Mouse (Mus musculus): Measurements from ENCODE around the gene Sft2d2. TPM values are rescaled to one million over a fixed set of nuclear protein-coding genes. Genes with fewer than 3 reads are reported as not detected.

The Sft2d2 gene
- 19.3 and 20.1 TPM in 2 replicates for polyA plus RNA-seq (2014; fragmentation: Nextera tagmentation; extraction: Ambion mirVana)

DNA sequence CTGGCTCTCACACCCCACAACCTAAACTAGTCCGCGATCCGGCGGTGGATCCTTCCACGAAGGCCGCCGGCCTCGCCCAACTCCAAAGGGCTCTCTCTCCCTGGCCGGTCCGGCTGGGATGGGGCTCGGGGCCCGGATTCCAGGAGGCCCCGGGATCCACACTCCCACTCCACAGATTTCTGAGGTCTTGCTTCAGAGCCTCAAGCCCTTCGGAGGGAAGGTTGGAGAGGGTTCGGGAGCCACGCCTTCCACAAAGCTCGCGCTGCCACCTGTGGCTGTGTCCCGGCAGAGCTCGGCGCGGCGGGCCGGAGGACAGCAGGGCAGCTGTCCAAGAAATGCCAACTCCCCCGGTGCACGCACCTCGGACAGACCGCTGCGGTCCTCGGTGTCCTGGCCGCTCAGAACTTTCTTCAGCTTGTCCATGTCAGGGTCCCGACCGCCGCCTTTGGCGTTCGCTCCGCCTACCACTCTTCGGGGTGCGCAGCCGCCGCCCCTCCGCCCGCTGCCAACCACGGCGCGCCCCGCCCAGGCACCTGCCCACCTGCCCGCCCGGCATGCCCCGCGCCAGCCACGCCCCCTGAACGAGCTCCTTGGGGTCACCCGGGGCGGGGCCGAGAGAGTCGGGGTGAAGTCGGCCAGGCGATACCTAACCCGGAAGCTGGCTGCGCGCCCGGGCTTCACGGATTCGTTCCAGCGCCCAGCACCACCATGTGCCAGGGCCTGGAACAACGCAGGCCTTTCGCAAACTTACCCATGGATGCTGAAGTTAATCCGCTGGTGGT lies at the start of gene Sft2d2:
Sft2d2 (minus strand) TSS at position 559 of the 782 bp plus-strand sequence.
- H3K9me3 ChIP-seq (ENCODE audit: low read depth, low read length), result no peaks in the 10 kb centered on the region
- peak; percentile 87 for ATAC-seq (ENCODE audit: insufficient read depth)

DNA sequence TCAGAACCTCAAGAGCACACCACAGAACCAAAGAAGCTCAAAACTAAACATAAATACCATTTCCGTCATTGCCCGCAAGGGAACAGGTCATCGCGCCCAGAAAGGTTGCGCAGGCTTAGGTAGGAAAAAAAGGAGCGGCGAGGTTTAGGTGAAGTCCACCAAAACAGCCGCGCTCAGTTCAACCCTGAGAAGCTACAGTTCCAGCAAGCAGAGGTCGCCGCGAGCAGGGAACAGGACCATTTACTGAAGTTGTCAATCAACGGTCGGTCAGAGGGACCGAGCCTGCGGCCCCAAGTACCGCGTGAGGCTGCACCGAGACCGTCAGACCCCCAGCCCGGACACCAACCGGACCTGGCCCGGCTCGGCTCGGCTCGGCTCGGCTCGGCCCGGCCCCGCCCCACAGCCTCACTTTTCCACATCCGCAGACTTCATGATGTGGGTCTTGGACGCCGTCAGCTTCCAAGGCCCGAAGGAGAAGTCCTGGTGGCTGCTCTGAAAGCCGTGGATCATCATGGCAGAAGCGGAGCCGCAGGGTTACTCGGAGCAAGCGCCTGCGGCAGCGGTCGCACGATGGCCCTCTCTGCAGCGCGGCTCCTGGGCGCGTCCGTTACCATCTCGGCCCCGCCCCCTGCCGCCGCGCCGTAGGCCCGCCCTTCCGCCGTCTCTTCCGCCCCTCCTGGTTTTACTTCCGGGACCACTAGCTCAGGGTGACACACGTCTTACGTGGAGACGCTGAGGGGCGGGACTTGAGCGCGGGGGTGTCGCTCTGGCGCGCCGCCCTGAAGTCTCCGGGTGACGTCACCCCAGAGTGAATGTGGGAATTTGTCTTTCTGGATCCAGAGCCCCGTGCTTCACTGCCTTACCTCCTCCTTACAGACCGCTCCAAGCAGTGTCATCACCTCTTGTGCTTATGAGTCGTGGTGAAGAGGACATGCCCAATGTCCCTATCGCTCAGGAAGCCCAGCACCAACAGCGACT lies 42.4 kb upstream of the Sft2d2 start, which contains the start of gene Tiprl:
Tiprl (minus strand) TSS at position 676 of the 978 bp plus-strand sequence.
- H3K4me1 ChIP-seq (ENCODE audit: insufficient read depth), result peaks cover 7% of the 10 kb centered on the region; the same call in 1 of the 2 replicates
- peak; percentile 99 for ATAC-seq (ENCODE audit: insufficient read depth)
- peak within 1 kb of the TSS; percentile 88 for H3K4me3 ChIP-seq (ENCODE audit: low read depth, low read length)
- H3K36me3 ChIP-seq (ENCODE audit: insufficient read depth), result no peaks in the 10 kb centered on the region
- no peaks in the 10 kb centered on the region for H3K9me3 ChIP-seq (ENCODE audit: low read depth, low read length)
- no peaks in the 10 kb centered on the region for H3K27me3 ChIP-seq (ENCODE audit: insufficient read depth, low read length)
- peak; percentile 98 for DNase-seq
- H3K9ac ChIP-seq, result peak within 1 kb of the TSS; percentile 86
- no peak for TF ChIP-seq CTCF (IDR thresholded peaks at IDR 0.05; ENCODE audit: low read depth)
- under 1% methylated on average over 76 of the region's 76 CpGs for WGBS
- peak within 1 kb of the TSS; percentile 85 for H3K4me2 ChIP-seq
- peak within 1 kb of the TSS; percentile 95 for H3K27ac ChIP-seq (ENCODE audit: low read depth)

More for the DNA sequence above, at the start of gene Sft2d2:
- Histone ChIP-seq H3K4me1 (ENCODE audit: insufficient read depth) (peaks cover 10% of the 10 kb centered on the region), H3K36me3 (ENCODE audit: insufficient read depth) (no peaks in the 10 kb centered on the region), H3K27ac (ENCODE audit: low read depth) (peak within 1 kb of the TSS; percentile 80), H3K9ac (peak within 1 kb of the TSS; percentile 71), H3K4me2 (peak within 1 kb of the TSS; percentile 90), H3K27me3 (ENCODE audit: insufficient read depth, low read length) (no peaks in the 10 kb centered on the region), H3K4me3 (ENCODE audit: low read depth, low read length) (peak within 1 kb of the TSS; percentile 67)
- peak; percentile 32 for TF ChIP-seq CTCF (IDR thresholded peaks at IDR 0.05; ENCODE audit: low read depth)
- WGBS, result under 1% methylated on average over 67 of the region's 69 CpGs
- DNase-seq, result peak; percentile 93

DNA sequence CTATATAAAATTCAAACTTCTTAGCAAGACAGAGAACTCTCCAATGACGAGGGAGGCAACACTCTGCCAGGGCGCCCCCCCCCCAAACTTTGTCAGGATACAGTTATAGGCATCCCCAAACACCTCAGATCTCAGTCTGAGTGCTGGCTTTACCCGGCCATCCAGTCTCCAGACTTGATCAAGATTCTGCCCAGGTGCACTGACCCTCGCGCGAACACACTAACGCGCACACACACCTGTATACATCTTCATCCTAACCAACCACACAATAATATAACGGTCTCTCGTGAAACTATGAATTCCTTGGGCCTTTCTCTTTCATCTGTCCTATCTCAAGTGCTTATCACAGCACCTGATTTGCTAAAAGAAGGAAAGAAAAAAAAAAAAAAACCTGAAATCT lies 41.6 kb upstream of the Sft2d2 start:
- no peaks in the 10 kb centered on the region for H3K36me3 ChIP-seq (ENCODE audit: insufficient read depth)
- H3K4me2 ChIP-seq, result peak overlapping the region; percentile 85
- WGBS, result 8% methylated on average over 10 of the region's 10 CpGs

DNA sequence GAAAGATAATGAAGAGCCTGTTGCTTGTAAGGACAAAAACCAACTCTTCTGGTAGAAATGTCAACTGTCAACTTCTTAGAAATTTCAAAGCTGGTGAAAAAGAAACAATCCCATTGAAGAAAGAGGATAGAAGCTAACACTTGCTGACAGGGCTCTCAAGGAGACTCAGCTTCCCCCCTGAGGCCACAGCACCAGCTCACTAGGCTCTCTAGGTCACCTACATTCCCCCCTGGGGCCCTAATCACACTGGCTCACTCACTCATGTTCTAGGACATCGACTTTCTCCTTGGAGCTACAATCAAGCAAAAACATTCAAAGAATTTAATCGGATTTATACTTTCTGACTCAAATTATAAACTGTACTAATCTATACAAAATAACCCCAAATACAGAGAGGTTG lies 39.6 kb upstream of the Sft2d2 start:
- ATAC-seq (ENCODE audit: insufficient read depth), result no peak
- TF ChIP-seq CTCF (IDR thresholded peaks at IDR 0.05; ENCODE audit: low read depth), result no peak
- H3K4me1 ChIP-seq (ENCODE audit: insufficient read depth), result peaks cover 7% of the 10 kb centered on the region; the same call in 1 of the 2 replicates
- no peak overlapping the region for H3K9ac ChIP-seq
- no peak overlapping the region for H3K4me3 ChIP-seq (ENCODE audit: low read depth, low read length)
- H3K27ac ChIP-seq (ENCODE audit: low read depth), result no peak overlapping the region
- no peak for DNase-seq
- H3K9me3 ChIP-seq (ENCODE audit: low read depth, low read length), result no peaks in the 10 kb centered on the region
- 66% methylated on average over 2 of the region's 2 CpGs for WGBS
- no peak overlapping the region for H3K4me2 ChIP-seq
- no peaks in the 10 kb centered on the region for H3K36me3 ChIP-seq (ENCODE audit: insufficient read depth)
- no peaks in the 10 kb centered on the region for H3K27me3 ChIP-seq (ENCODE audit: insufficient read depth, low read length)

More for the DNA sequence above, 41.6 kb upstream of the Sft2d2 start:
- DNase-seq (no peak), ATAC-seq (ENCODE audit: insufficient read depth) (no peak)
- no peaks in the 10 kb centered on the region for H3K9me3 ChIP-seq (ENCODE audit: low read depth, low read length)
- no peak for TF ChIP-seq CTCF (IDR thresholded peaks at IDR 0.05; ENCODE audit: low read depth)
- peaks cover 7% of the 10 kb centered on the region; the same call in 1 of the 2 replicates for H3K4me1 ChIP-seq (ENCODE audit: insufficient read depth)
- no peaks in the 10 kb centered on the region for H3K27me3 ChIP-seq (ENCODE audit: insufficient read depth, low read length)
- peak overlapping the region; percentile 88 for H3K4me3 ChIP-seq (ENCODE audit: low read depth, low read length)
- peak overlapping the region; percentile 86 for H3K9ac ChIP-seq
- peak overlapping the region; percentile 95 for H3K27ac ChIP-seq (ENCODE audit: low read depth)

DNA sequence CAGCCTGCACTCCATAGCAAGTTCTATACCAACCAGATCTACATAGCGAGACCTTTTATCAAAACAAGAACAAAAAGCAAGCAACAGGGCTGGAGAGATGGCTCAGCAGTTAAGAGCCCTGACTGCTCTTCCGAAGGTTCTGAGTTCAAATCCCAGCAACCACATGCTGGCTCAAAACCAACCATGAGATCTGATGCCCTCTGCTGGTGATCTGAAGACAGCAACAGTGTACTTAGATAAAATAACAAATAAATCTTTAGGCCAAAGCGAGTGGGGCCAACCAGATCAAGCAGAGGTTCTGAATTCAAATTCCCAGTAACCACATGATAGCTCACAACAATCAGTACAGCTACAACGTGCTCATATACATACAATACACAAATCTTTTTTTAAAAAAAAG lies 36.5 kb upstream of the Sft2d2 start:
- no peak for ATAC-seq (ENCODE audit: insufficient read depth)
- Histone ChIP-seq H3K9me3 (ENCODE audit: low read depth, low read length) (no peaks in the 10 kb centered on the region), H3K4me3 (ENCODE audit: low read depth, low read length) (no peak overlapping the region), H3K27ac (ENCODE audit: low read depth) (no peak overlapping the region), H3K4me1 (ENCODE audit: insufficient read depth) (peaks cover 4% of the 10 kb centered on the region; the same call in 1 of the 2 replicates), H3K9ac (no peak overlapping the region), H3K36me3 (ENCODE audit: insufficient read depth) (peaks cover 9% of the 10 kb centered on the region), H3K4me2 (no peak overlapping the region), H3K27me3 (ENCODE audit: insufficient read depth, low read length) (no peaks in the 10 kb centered on the region)
- peak; percentile 18; the same call in 1 of the 2 replicates for TF ChIP-seq CTCF (IDR thresholded peaks at IDR 0.05; ENCODE audit: low read depth)
- DNase-seq, result no peak
- 94% methylated on average over 4 of the region's 4 CpGs for whole genome bisulfite sequencing

DNA sequence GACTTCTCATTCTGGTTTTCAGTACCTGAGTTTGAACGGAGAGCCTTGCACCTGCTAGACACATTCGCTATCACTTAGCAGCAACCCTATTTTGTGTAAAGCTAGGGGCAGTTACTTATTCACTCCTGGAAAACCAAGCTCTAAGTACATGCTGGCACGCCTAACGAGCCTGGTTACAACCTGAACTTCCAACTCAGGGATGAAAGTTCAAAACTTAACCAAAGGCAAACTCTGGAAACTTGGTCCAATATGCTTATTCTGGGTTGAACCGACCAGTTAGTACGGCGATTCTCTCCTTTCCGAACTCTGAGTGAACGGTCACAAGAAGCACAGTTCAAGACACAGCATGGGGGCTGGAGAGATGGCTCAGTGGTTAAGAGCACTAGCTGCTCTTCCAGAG lies 35.3 kb upstream of the Sft2d2 start:
- Histone ChIP-seq H3K36me3 (ENCODE audit: insufficient read depth) (peaks cover 20% of the 10 kb centered on the region), H3K4me3 (ENCODE audit: low read depth, low read length) (no peak overlapping the region), H3K27me3 (ENCODE audit: insufficient read depth, low read length) (no peaks in the 10 kb centered on the region), H3K9ac (no peak overlapping the region), H3K4me1 (ENCODE audit: insufficient read depth) (no peaks in the 10 kb centered on the region), H3K9me3 (ENCODE audit: low read depth, low read length) (no peaks in the 10 kb centered on the region), H3K4me2 (no peak overlapping the region), H3K27ac (ENCODE audit: low read depth) (no peak overlapping the region)
- no peak for TF ChIP-seq CTCF (IDR thresholded peaks at IDR 0.05; ENCODE audit: low read depth)
- ATAC-seq (ENCODE audit: insufficient read depth) (no peak), DNase-seq (no peak)
- WGBS, result 95% methylated on average over 9 of the region's 9 CpGs
